Mouse (Mus musculus): Measurements from ENCODE around the gene Gm49711. TPM values are rescaled to one million over a fixed set of nuclear protein-coding genes. Genes with fewer than 3 reads are reported as not detected.
A peak's percentile ranks its signal among the peaks of the same experiment; 100 is the strongest.

Gene Gm49711
- polyA plus RNA-seq, 1 experiment from 2014 or later, result not detected

DNA sequence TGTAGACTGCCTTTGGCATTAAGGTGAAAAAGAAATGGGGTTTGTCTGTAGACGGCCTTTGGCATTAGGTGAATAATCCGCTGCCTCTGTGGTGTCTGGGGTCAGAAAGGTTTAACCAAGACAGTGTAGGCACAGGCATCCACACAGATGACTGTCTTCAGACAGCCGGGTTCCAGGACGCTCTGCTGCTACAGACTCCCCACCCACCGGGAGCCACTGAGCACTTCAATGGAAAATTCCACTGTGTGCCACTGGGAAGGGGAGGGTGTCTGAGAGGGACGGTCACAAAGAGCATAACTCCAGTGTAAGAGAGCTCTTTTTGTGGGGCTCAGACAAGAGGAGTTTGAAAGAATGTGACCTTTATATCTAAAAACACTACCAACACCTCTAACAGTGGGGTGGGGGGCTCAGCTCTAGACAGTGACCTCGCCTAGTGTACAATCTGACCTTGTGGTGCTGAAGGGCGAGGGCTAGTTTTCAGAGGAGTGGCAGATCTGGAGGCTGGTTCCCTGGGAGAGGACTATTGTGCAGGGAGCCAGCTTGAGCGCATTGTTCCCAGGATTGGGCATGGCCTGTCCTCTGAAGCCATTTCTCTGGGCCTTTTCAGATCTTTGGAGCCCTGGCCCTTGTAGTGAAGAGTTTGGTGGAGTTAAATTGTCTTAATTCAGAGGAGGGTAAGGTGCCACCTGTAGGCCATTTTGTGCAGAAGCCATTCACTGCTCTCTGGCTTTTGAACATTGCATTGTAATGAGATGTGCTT is 45.6 kb downstream of the Gm49711 start:
- no peaks in the 10 kb centered on the region for H3K9me3 ChIP-seq (ENCODE audit: control insufficient read depth, low read length)
- ATAC-seq (replicated peaks; ENCODE audit: low FRiP score, low TSS enrichment, low read depth) (0 out of 2 replicates have a peak, but pooled peaks have one; percentile 27), DNase-seq (ENCODE audit: low spot score) (no peak)
- H3K36me3 ChIP-seq (ENCODE audit: control insufficient read depth, insufficient read depth, low read length), result peaks cover 12% of the 10 kb centered on the region
- 57% methylated on average over 9 of the region's 9 CpGs for WGBS
- no peaks in the 10 kb centered on the region for H3K27me3 ChIP-seq (replicated peaks; ENCODE audit: control insufficient read depth, insufficient read depth, low read length)
- no peak overlapping the region for H3K9ac ChIP-seq (ENCODE audit: low read length)
- H3K4me1 ChIP-seq (replicated peaks; ENCODE audit: control insufficient read depth, insufficient read depth, low read length), result peaks cover 5% of the 10 kb centered on the region
- no peak overlapping the region for H3K4me2 ChIP-seq (ENCODE audit: low read length)
- no peak overlapping the region for H3K4me3 ChIP-seq (ENCODE audit: low read depth, low read length)
- H3K27ac ChIP-seq (ENCODE audit: low read depth), result no peak overlapping the region

DNA sequence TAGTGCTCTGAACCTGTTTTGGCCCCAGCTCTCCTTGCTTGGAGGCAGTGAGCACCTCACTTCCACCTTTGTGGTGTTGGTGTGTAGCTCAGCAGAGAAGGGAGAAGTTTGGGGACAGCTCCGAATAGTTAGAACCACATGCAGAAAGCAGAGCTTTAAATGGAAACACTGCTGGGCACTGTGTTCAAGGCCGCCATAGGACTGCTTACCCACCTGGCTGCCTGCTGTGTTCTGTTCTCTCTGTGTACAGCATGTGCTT is 46.1 kb downstream of the Gm49711 start:
- WGBS, result 87% methylated on average over 2 of the region's 2 CpGs

GRCm38 (mm10) chr16:92104951-92105350 is 46.8 kb downstream of the Gm49711 start:
- Histone ChIP-seq H3K27ac (ENCODE audit: low read depth) (no peak overlapping the region), H3K4me1 (replicated peaks; ENCODE audit: control insufficient read depth, insufficient read depth, low read length) (no peaks in the 10 kb centered on the region), H3K4me3 (ENCODE audit: low read depth, low read length) (no peak overlapping the region), H3K9ac (ENCODE audit: low read length) (no peak overlapping the region), H3K9me3 (ENCODE audit: control insufficient read depth, low read length) (no peaks in the 10 kb centered on the region), H3K36me3 (ENCODE audit: control insufficient read depth, insufficient read depth, low read length) (peaks cover 12% of the 10 kb centered on the region), H3K27me3 (replicated peaks; ENCODE audit: control insufficient read depth, insufficient read depth, low read length) (no peaks in the 10 kb centered on the region), H3K4me2 (ENCODE audit: low read length) (no peak overlapping the region)
- ATAC-seq (replicated peaks; ENCODE audit: low FRiP score, low TSS enrichment, low read depth) (no peak), DNase-seq (ENCODE audit: low spot score) (no peak)
- 97% methylated on average over 2 of the region's 2 CpGs for WGBS

More for the DNA sequence above, 46.1 kb downstream of the Gm49711 start:
- ATAC-seq (replicated peaks; ENCODE audit: low FRiP score, low TSS enrichment, low read depth) (no peak), DNase-seq (ENCODE audit: low spot score) (no peak)
- Histone ChIP-seq H3K9ac (ENCODE audit: low read length) (no peak overlapping the region), H3K4me2 (ENCODE audit: low read length) (no peak overlapping the region), H3K9me3 (ENCODE audit: control insufficient read depth, low read length) (no peaks in the 10 kb centered on the region), H3K4me1 (replicated peaks; ENCODE audit: control insufficient read depth, insufficient read depth, low read length) (no peaks in the 10 kb centered on the region), H3K4me3 (ENCODE audit: low read depth, low read length) (no peak overlapping the region), H3K27me3 (replicated peaks; ENCODE audit: control insufficient read depth, insufficient read depth, low read length) (no peaks in the 10 kb centered on the region), H3K36me3 (ENCODE audit: control insufficient read depth, insufficient read depth, low read length) (peaks cover 12% of the 10 kb centered on the region), H3K27ac (ENCODE audit: low read depth) (no peak overlapping the region)

DNA sequence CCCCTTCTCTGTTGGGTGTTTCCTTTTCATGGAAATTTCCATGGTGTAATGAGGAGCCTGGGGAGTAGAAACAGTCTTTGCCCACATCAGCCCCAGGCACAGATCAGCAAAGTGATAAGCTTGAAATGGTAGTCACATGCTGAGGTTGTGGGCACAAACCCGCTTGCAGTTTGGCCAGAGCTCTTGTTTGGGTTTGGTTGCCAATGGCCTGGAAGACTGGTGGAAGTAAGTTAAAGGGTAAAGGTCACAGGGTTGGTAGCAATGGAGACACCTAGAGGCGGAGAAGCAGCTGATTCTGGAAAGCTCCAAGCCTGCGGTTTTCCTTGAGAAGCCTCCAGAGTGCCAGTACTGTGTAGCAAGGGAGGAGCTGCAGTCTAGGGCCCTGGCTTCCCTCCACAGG is 47.5 kb downstream of the Gm49711 start:
- 78% methylated on average over 3 of the region's 3 CpGs for WGBS
- Histone ChIP-seq H3K9ac (ENCODE audit: low read length) (no peak overlapping the region), H3K4me2 (ENCODE audit: low read length) (no peak overlapping the region), H3K27ac (ENCODE audit: low read depth) (no peak overlapping the region), H3K36me3 (ENCODE audit: control insufficient read depth, insufficient read depth, low read length) (peaks cover 12% of the 10 kb centered on the region), H3K4me3 (ENCODE audit: low read depth, low read length) (no peak overlapping the region), H3K27me3 (replicated peaks; ENCODE audit: control insufficient read depth, insufficient read depth, low read length) (no peaks in the 10 kb centered on the region), H3K9me3 (ENCODE audit: control insufficient read depth, low read length) (no peaks in the 10 kb centered on the region), H3K4me1 (replicated peaks; ENCODE audit: control insufficient read depth, insufficient read depth, low read length) (no peaks in the 10 kb centered on the region)
- DNase-seq (ENCODE audit: low spot score) (no peak), ATAC-seq (replicated peaks; ENCODE audit: low FRiP score, low TSS enrichment, low read depth) (no peak)

DNA sequence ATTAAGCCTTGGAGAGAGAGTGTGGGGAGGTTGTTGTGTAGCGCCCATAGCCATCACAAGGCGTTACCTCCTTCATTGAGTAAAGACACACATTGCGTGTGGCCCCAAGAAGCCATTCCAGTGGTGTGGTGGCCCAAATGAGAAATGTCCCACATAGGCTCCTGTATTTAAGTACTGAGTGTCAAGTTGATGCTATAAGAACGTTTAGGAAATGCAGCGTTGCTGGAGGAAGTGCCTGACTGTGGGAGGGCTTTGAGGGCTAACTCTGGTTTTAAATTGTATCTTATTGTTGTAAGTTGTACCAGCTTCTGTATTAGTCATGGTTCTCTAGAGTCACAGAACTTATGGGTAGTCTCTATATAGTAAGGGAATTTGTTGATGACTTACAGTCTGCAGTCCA is 49.2 kb downstream of the Gm49711 start:
- Histone ChIP-seq H3K4me2 (ENCODE audit: low read length) (no peak overlapping the region), H3K4me3 (ENCODE audit: low read depth, low read length) (no peak overlapping the region), H3K27ac (ENCODE audit: low read depth) (no peak overlapping the region), H3K9me3 (ENCODE audit: control insufficient read depth, low read length) (no peaks in the 10 kb centered on the region), H3K27me3 (replicated peaks; ENCODE audit: control insufficient read depth, insufficient read depth, low read length) (no peaks in the 10 kb centered on the region), H3K9ac (ENCODE audit: low read length) (no peak overlapping the region), H3K4me1 (replicated peaks; ENCODE audit: control insufficient read depth, insufficient read depth, low read length) (no peaks in the 10 kb centered on the region), H3K36me3 (ENCODE audit: control insufficient read depth, insufficient read depth, low read length) (peaks cover 9% of the 10 kb centered on the region)
- ATAC-seq (replicated peaks; ENCODE audit: low FRiP score, low TSS enrichment, low read depth) (no peak), DNase-seq (ENCODE audit: low spot score) (no peak)
- WGBS, result 92% methylated on average over 5 of the region's 5 CpGs

DNA sequence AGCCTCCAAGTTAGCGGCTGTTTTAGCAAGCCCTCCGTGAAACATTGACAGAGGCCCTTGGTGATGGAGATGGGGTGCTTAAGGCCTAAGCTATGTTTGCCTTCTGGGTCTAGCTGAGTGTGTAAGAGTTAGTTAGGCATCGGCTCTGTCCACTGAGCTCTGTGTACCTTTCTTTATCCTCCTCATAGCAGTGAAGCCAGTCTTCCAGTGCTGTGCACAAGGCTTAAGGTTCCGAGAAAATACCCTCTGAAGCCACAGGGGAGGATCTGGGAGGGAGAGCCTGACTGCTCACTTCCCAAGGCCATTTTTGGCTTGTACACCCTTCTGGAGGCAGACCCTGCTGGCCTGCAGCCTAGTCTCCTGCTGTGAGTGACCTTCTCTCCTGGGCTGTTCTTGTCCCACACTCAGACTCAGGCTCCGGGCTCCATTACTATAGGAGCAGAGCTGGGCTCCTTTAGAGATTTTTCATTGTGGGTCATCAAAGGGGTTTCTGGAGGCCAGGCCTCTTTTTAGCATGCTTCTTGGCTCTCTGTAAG is 56.7 kb downstream of the Gm49711 start:
- H3K27ac ChIP-seq (ENCODE audit: low read depth), result no peak overlapping the region
- H3K9me3 ChIP-seq (ENCODE audit: control insufficient read depth, low read length), result no peaks in the 10 kb centered on the region
- ATAC-seq (replicated peaks; ENCODE audit: low FRiP score, low TSS enrichment, low read depth) (no peak), DNase-seq (ENCODE audit: low spot score) (no peak)
- H3K4me3 ChIP-seq (ENCODE audit: low read depth, low read length), result no peak overlapping the region
- peaks cover 11% of the 10 kb centered on the region for H3K36me3 ChIP-seq (ENCODE audit: control insufficient read depth, insufficient read depth, low read length)
- H3K27me3 ChIP-seq (replicated peaks; ENCODE audit: control insufficient read depth, insufficient read depth, low read length), result no peaks in the 10 kb centered on the region
- 80% methylated on average over 5 of the region's 5 CpGs for whole genome bisulfite sequencing
- H3K9ac ChIP-seq (ENCODE audit: low read length), result no peak overlapping the region
- no peak overlapping the region for H3K4me2 ChIP-seq (ENCODE audit: low read length)
- H3K4me1 ChIP-seq (replicated peaks; ENCODE audit: control insufficient read depth, insufficient read depth, low read length), result peaks cover 7% of the 10 kb centered on the region

DNA sequence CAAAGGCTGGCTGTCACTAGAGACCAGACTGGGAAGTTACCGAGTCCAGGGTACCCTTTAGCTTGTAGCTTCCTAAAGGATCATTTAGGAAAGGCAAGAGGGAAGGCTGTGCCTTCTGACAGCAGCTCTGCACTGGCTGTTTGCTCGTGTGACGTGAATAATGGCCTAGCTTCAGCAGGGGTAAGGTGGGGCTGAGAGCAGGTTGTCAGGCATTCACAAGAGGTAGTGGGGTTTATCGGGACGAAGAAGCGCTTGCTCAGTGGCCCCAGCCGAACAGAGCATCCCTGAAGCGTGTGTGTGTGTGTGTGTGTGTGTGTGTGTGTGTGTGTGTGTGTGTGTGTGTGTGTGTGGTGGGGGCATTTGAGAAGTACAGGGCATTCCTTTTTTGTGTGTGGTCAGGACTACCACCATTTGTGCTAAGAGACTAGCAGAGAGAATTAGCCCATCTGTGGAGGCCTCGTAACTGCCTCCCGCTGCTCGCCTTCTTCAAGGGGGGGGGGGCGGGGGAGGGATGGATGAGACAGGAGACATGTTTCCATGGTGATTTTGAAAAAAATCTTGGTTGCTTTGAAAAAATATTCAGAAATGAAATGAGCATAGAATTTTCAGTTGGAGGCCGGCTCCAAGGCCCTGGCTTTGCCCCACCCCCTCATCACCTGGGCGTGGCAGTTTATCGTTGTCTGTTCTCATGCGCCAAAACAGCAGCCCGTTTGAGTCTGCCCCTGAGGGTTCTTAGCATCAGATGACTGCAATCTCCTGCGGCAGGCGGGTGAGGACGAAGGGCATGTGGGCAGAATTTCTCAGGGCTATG is 57.7 kb downstream of the Gm49711 start:
- DNase-seq (ENCODE audit: low spot score) (no peak), ATAC-seq (replicated peaks; ENCODE audit: low FRiP score, low TSS enrichment, low read depth) (no peak)
- no peaks in the 10 kb centered on the region for H3K27me3 ChIP-seq (replicated peaks; ENCODE audit: control insufficient read depth, insufficient read depth, low read length)
- H3K4me3 ChIP-seq (ENCODE audit: low read depth, low read length), result no peak overlapping the region
- WGBS, result 27% methylated on average over 20 of the region's 20 CpGs
- H3K9ac ChIP-seq (ENCODE audit: low read length), result no peak overlapping the region
- no peaks in the 10 kb centered on the region for H3K9me3 ChIP-seq (ENCODE audit: control insufficient read depth, low read length)
- no peak overlapping the region for H3K27ac ChIP-seq (ENCODE audit: low read depth)
- peak overlapping the region; percentile 24; the same call in 1 of the 2 replicates for H3K4me2 ChIP-seq (ENCODE audit: low read length)
- peaks cover 7% of the 10 kb centered on the region for H3K4me1 ChIP-seq (replicated peaks; ENCODE audit: control insufficient read depth, insufficient read depth, low read length)
- H3K36me3 ChIP-seq (ENCODE audit: control insufficient read depth, insufficient read depth, low read length), result peaks cover 11% of the 10 kb centered on the region

- Histone ChIP-seq H3K27ac (ENCODE audit: low read depth) (no peak overlapping the region), H3K27me3 (replicated peaks; ENCODE audit: control insufficient read depth, insufficient read depth, low read length) (no peaks in the 10 kb centered on the region), H3K4me2 (ENCODE audit: low read length) (no peak overlapping the region), H3K9ac (ENCODE audit: low read length) (no peak overlapping the region), H3K4me1 (replicated peaks; ENCODE audit: control insufficient read depth, insufficient read depth, low read length) (peaks cover 7% of the 10 kb centered on the region), H3K9me3 (ENCODE audit: control insufficient read depth, low read length) (no peaks in the 10 kb centered on the region), H3K4me3 (ENCODE audit: low read depth, low read length) (no peak overlapping the region), H3K36me3 (ENCODE audit: control insufficient read depth, insufficient read depth, low read length) (peaks cover 3% of the 10 kb centered on the region; the same call in 1 of the 2 replicates)
- ATAC-seq (replicated peaks; ENCODE audit: low FRiP score, low TSS enrichment, low read depth), result no peak
- no peak for DNase-seq (ENCODE audit: low spot score)
- WGBS, result 67% methylated on average over 9 of the region's 9 CpGs
Observed at GRCm38 (mm10) chr16:92117337-92118209, 59.5 kb downstream of the Gm49711 start.
